Mouse (Mus musculus): ENCODE results near the gene Pla2g4d. TPM values are rescaled to one million over a fixed set of nuclear protein-coding genes. Genes with fewer than 3 reads are reported as not detected.

The Pla2g4d gene
- total and polyA plus RNA-seq, 2 experiments from 2014 or later: 0.10 to 0.11 TPM

GRCm38 (mm10) chr2:120276951-120277350 is 12.0 kb downstream of the Pla2g4d start:
- Histone ChIP-seq H3K27ac (ENCODE audit: low read depth, low read length) (no peak overlapping the region), H3K4me1 (ENCODE audit: insufficient read depth, low read length) (no peaks in the 10 kb centered on the region), H3K9ac (replicated peaks; ENCODE audit: low read length, poor library complexity, severe bottlenecking) (no peak overlapping the region), H3K36me3 (ENCODE audit: insufficient read depth, low read length) (no peaks in the 10 kb centered on the region), H3K4me2 (ENCODE audit: low read depth, low read length, poor library complexity, severe bottlenecking) (no peak overlapping the region), H3K27me3 (ENCODE audit: insufficient read depth, low read length) (no peaks in the 10 kb centered on the region), H3K9me3 (ENCODE audit: low read length) (no peaks in the 10 kb centered on the region), H3K4me3 (ENCODE audit: low read depth, low read length) (no peak overlapping the region)
- WGBS: 82% methylated on average over 4 of the region's 4 CpGs
- TF ChIP-seq CTCF (IDR thresholded peaks at IDR 0.05): no peak
- DNase-seq (ENCODE audit: low spot score): no peak
- ATAC-seq (ENCODE audit: low FRiP score): no peak

DNA sequence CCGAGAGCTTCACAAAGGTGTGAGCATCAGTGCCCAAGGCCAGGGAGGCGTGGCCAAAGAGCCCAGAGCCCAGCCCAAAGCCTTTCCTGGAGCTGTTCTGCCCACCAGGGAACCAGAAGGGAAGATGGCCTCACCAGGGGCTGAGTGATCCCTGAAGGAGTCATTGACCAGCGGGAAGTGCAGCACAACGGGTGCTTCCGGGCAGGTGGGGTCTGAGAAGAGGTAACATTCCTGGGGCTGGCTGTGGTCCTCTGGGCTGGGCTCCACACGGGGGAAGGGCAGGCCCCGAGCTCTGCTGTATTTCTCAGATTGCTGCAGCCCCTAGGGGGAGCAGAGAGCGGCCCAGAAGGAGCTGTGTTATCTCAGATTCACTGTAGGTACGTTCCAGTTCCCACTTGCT is 20.4 kb downstream of the Pla2g4d start:
- H3K4me3 ChIP-seq (ENCODE audit: low read depth, low read length): no peak overlapping the region
- TF ChIP-seq CTCF (IDR thresholded peaks at IDR 0.05): peak; percentile 45
- ATAC-seq (ENCODE audit: low FRiP score) (no peak), DNase-seq (ENCODE audit: low spot score) (no peak)
- 6% methylated on average over 9 of the region's 9 CpGs for WGBS
- no peak overlapping the region for H3K9ac ChIP-seq (replicated peaks; ENCODE audit: low read length, poor library complexity, severe bottlenecking)
- no peaks in the 10 kb centered on the region for H3K36me3 ChIP-seq (ENCODE audit: insufficient read depth, low read length)
- no peaks in the 10 kb centered on the region for H3K4me1 ChIP-seq (ENCODE audit: insufficient read depth, low read length)
- H3K9me3 ChIP-seq (ENCODE audit: low read length): no peaks in the 10 kb centered on the region
- H3K27me3 ChIP-seq (ENCODE audit: insufficient read depth, low read length): no peaks in the 10 kb centered on the region
- no peak overlapping the region for H3K27ac ChIP-seq (ENCODE audit: low read depth, low read length)
- H3K4me2 ChIP-seq (ENCODE audit: low read depth, low read length, poor library complexity, severe bottlenecking): no peak overlapping the region

DNA sequence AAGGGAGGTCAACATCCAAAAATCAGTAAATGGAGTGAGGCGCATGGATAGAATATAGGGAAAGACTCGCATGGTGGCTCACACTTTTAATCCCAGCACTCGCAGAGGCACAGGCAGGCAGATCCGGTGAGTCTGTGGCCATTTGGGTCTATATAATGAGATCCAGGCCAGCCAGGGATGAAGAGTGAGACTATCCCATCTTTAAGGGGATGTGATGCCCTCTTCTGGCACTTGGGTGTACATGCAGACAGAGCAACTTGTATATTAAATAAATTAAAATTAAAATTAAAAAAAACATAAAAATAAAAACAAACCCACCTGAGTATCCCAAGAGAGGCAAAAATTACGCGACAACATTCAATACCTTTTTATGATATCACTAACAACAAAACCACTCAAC is 23.5 kb downstream of the Pla2g4d start:
- Histone ChIP-seq H3K9ac (replicated peaks; ENCODE audit: low read length, poor library complexity, severe bottlenecking) (no peak overlapping the region), H3K9me3 (ENCODE audit: low read length) (no peaks in the 10 kb centered on the region), H3K4me1 (ENCODE audit: insufficient read depth, low read length) (no peaks in the 10 kb centered on the region), H3K27ac (ENCODE audit: low read depth, low read length) (no peak overlapping the region), H3K4me2 (ENCODE audit: low read depth, low read length, poor library complexity, severe bottlenecking) (no peak overlapping the region), H3K36me3 (ENCODE audit: insufficient read depth, low read length) (no peaks in the 10 kb centered on the region), H3K4me3 (ENCODE audit: low read depth, low read length) (no peak overlapping the region), H3K27me3 (ENCODE audit: insufficient read depth, low read length) (no peaks in the 10 kb centered on the region)
- no peak for ATAC-seq (ENCODE audit: low FRiP score)
- peak; percentile 44 for DNase-seq (ENCODE audit: low spot score)
- TF ChIP-seq CTCF (IDR thresholded peaks at IDR 0.05): peak; percentile 53
- 73% methylated on average over 6 of the region's 6 CpGs for WGBS

DNA sequence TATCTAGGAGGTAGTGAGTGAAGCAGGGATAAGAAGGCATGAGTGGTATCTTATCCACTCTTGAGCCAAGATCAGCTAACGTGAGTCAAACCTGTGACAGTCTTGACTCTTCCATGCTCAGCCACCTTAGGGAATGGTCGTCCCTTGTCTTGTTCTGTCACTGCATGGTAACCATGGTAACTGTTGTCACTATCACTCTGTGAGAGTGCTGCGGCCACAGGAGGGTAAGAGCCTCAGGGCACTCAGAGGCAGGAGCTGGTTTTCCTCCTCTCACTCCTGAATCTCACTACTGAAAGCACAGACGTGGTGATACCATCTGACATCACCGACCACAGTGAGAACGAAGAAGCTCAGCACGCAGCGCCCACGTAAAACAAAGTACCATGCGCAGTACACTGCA is 24.1 kb downstream of the Pla2g4d start:
- Histone ChIP-seq H3K9me3 (ENCODE audit: low read length) (no peaks in the 10 kb centered on the region), H3K9ac (replicated peaks; ENCODE audit: low read length, poor library complexity, severe bottlenecking) (no peak overlapping the region; the same call in 1 of the 2 replicates), H3K27ac (ENCODE audit: low read depth, low read length) (no peak overlapping the region), H3K4me1 (ENCODE audit: insufficient read depth, low read length) (no peaks in the 10 kb centered on the region), H3K4me2 (ENCODE audit: low read depth, low read length, poor library complexity, severe bottlenecking) (no peak overlapping the region), H3K27me3 (ENCODE audit: insufficient read depth, low read length) (no peaks in the 10 kb centered on the region), H3K36me3 (ENCODE audit: insufficient read depth, low read length) (no peaks in the 10 kb centered on the region), H3K4me3 (ENCODE audit: low read depth, low read length) (no peak overlapping the region)
- ATAC-seq (ENCODE audit: low FRiP score) (peak; percentile 34; the same call in 1 of the 2 replicates), DNase-seq (ENCODE audit: low spot score) (no peak)
- 41% methylated on average over 10 of the region's 10 CpGs for WGBS
- no peak for TF ChIP-seq CTCF (IDR thresholded peaks at IDR 0.05)

GRCm38 (mm10) chr2:120262876-120263275 is 26.1 kb downstream of the Pla2g4d start:
- no peak overlapping the region for H3K4me2 ChIP-seq (ENCODE audit: low read depth, low read length, poor library complexity, severe bottlenecking)
- H3K9ac ChIP-seq (replicated peaks; ENCODE audit: low read length, poor library complexity, severe bottlenecking): no peak overlapping the region
- no peak for TF ChIP-seq CTCF (IDR thresholded peaks at IDR 0.05)
- WGBS: 40% methylated on average over 1 of the region's 1 CpGs
- no peaks in the 10 kb centered on the region for H3K27me3 ChIP-seq (ENCODE audit: insufficient read depth, low read length)
- H3K36me3 ChIP-seq (ENCODE audit: insufficient read depth, low read length): no peaks in the 10 kb centered on the region
- no peaks in the 10 kb centered on the region for H3K4me1 ChIP-seq (ENCODE audit: insufficient read depth, low read length)
- H3K9me3 ChIP-seq (ENCODE audit: low read length): no peaks in the 10 kb centered on the region
- DNase-seq (ENCODE audit: low spot score) (no peak), ATAC-seq (ENCODE audit: low FRiP score) (no peak)
- no peak overlapping the region for H3K4me3 ChIP-seq (ENCODE audit: low read depth, low read length)
- H3K27ac ChIP-seq (ENCODE audit: low read depth, low read length): no peak overlapping the region

DNA sequence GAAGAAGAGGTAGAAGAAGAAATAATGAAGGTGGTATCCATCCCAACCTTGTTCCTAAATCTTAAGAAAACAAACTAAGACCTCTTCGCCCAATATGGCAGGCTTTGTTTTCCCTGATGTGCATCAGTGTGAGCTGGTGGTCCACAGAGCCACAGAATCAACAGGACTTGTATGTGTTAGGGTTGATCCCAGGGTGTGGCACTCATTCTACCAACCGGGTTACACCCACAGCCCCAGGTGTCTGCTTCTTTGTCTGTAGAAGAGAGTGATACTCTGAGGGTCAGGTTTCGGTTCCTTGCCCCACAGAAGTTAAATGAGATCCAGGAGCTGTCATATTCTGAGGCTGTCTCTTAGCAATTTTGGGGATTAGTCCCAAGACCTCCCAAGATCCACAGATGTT is 27.7 kb downstream of the Pla2g4d start:
- Histone ChIP-seq H3K36me3 (ENCODE audit: insufficient read depth, low read length) (no peaks in the 10 kb centered on the region), H3K9ac (replicated peaks; ENCODE audit: low read length, poor library complexity, severe bottlenecking) (no peak overlapping the region), H3K4me2 (ENCODE audit: low read depth, low read length, poor library complexity, severe bottlenecking) (no peak overlapping the region), H3K27me3 (ENCODE audit: insufficient read depth, low read length) (no peaks in the 10 kb centered on the region), H3K4me1 (ENCODE audit: insufficient read depth, low read length) (no peaks in the 10 kb centered on the region), H3K4me3 (ENCODE audit: low read depth, low read length) (no peak overlapping the region), H3K27ac (ENCODE audit: low read depth, low read length) (no peak overlapping the region), H3K9me3 (ENCODE audit: low read length) (no peaks in the 10 kb centered on the region)
- ATAC-seq (ENCODE audit: low FRiP score) (no peak), DNase-seq (ENCODE audit: low spot score) (no peak)
- WGBS: 77% methylated on average over 3 of the region's 3 CpGs
- TF ChIP-seq CTCF (IDR thresholded peaks at IDR 0.05): no peak
